Mouse (Mus musculus) CD4-positive, CD25-positive, alpha-beta regulatory T cell, adult 2 months (primary cell): ENCODE data around the gene Yaf2.

Source experiments
- DNase-seq: peaks from one replicate; pipeline ENCODE4 v3.0.0-alpha.2; 2012; ENCODE audit warnings: low read depth, low spot score

Gene Yaf2

GRCm38 (mm10) chr15:93287628-93288027, 49.1 kb downstream of the Yaf2 start:
- DNase-seq: no peak

DNA sequence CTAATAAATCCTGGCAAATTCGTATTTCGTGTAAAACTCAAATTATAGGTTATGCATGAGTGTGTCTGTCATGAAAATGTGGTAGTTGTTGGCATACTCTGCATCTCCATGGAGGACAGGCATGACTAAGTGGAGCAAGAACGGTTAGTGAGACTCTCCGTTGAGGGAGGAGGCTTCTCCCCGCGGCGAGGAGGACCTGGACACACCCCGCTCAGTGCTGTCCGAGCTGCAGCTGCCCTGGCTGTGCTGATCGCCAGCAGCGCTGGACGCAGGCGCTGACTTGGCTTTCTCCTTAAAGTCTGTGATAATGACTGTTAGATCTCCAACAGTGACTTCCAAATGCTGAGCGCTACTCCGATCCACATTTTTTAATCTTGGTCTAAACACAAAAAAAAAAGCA, 51.5 kb downstream of the Yaf2 start:
- DNase-seq: no peak

DNA sequence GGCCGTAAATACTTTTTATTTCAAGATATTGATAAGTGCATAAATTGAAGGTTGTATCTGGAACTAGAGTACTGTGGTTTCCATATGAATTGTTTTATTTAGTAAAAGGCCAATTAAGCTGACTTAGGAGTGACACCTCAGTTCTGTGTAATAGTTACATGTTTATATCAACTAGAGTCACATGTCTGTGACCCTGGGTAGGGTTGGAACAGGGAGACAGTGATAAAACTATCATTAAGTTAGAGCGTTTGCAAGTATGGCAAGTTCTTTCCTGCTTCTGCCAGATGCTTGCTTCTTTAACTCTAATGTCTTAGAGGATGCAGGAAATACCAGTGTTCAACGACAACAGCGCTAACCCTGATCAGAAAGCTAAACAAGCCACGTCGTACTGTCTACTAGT, 52.4 kb downstream of the Yaf2 start:
- no peak for DNase-seq

GRCm38 (mm10) chr15:93283349-93283748, 53.4 kb downstream of the Yaf2 start:
- DNase-seq: peak; percentile 61

GRCm38 (mm10) chr15:93276276-93276675, 60.5 kb downstream of the Yaf2 start:
- DNase-seq: peak; percentile 27

DNA sequence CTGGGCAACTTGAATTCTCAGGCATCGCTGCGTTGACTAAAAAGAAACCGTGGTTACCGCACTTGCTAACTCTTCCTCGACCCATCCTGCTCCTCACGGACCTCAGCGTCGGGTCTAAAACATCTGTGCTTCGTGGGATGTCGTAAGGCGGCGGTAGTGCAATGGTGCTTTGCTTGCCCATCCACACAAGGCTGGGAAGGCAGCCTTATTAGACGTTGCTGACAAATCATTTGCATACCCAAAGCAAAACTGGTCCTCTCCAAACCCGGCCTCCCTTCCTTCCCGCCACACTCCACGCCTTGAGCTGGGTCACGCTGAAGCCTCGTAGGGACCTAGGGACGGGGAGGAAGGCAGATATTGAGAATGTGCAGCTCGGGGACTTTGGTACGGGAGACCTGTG, 61.1 kb downstream of the Yaf2 start:
- peak; percentile 68 for DNase-seq

GRCm38 (mm10) chr15:93274679-93275583, 61.8 kb downstream of the Yaf2 start, which contains the start of gene Gxylt1:
Gxylt1 (minus strand) TSS chr15:93275179.
- peak; percentile 99 for DNase-seq

GRCm38 (mm10) chr15:93273788-93274678, 62.7 kb downstream of the Yaf2 start:
- peak; percentile 10 for DNase-seq

GRCm38 (mm10) chr15:93272948-93273347, 63.8 kb downstream of the Yaf2 start:
- DNase-seq: peak; percentile 47

- DNase-seq: peak; percentile 33
Observed at GRCm38 (mm10) chr15:93270289-93270855, 66.4 kb downstream of the Yaf2 start.

DNA sequence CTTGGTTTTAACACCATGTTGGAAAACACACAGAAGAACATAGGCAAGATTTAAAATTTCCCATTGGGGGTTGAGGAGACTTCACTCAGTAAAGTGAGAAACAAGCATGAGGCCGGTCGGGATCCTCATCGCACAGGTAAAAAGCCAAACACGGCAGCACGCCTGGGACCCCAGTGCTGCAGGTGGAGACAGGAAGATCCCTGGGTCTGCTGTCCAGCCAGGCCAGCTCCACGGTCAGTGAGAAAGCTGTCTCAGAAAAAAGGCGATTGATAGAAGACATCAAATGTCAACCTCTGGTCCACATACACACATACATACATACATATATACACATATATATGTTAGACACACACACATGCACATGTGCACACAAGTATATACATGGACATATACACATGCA, 67.2 kb downstream of the Yaf2 start:
- no peak for DNase-seq

DNA sequence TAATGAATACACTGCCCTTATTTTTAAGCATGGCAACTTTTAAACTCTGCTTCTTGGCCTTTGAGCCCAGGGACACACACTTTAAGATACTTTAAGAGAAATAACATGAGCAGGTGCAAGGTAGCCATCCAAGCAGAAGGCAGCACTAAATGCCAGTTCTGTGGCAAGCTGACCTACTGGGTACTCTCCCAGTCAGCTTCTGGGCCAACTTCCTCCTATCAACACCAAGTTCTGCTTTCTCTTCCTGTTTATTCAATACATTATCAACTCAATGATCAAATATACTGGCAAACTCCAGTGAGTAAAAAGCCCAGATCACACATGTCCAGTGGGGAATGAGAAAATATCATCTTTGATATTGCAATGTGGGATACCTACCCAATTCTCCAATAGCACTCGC, 68.7 kb downstream of the Yaf2 start:
- no peak for DNase-seq

DNA sequence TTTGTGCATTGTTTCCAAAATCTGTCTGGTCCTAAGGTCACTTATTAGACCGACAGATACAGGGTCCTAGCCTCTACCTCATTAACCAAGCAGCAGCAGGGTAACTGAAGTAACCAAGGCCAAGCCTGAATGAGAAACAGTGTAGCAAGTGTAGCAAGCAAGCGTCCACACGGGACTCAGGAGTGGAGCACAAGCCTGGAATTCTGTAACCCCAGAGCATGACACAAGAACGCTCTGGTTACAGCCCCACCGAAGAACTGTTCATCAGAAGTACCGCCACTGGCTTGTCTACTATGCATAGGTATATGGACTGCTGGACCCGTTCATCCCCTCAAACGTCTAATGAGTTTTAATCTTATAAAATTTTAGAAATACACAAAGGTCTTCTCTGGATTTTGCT, 69.3 kb downstream of the Yaf2 start:
- no peak for DNase-seq

DNA sequence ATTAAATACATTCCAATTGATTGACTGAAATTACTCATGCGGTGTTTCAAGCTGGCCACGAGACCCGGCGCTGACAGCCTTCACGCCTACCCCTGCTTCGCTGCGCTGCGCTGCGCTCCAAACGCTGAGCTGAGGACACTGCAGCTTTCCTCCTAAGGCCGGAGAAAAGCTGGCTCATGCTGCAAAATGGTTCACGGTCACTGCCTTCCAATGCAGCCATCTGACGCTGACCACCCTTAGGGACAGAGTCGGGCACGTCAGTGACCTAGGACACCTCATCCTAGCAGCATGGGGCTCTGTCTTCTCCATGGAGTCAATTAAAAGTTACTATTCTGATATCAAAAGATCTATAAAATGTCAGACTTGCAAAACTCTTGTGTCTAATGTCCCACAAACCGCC, 70.4 kb downstream of the Yaf2 start:
- no peak for DNase-seq

DNA sequence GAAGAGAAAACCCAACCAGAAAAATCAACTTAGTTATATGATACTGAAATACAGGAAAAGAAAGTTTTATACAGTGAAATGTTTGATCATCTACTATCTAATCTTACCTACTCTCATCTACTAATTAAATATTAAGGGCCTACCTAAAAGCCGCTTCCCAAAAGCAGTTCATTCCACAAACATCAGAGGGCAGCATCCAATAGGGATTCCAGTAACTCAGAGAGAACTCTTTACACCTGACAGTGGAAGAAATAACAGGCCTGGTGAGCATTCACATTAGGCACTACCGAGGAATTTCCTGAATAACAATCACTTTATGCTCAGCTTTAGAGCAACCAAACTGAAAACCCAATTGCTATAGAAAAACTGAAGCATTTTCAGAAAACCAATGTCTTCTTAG, 71.0 kb downstream of the Yaf2 start:
- peak; percentile 36 for DNase-seq

DNA sequence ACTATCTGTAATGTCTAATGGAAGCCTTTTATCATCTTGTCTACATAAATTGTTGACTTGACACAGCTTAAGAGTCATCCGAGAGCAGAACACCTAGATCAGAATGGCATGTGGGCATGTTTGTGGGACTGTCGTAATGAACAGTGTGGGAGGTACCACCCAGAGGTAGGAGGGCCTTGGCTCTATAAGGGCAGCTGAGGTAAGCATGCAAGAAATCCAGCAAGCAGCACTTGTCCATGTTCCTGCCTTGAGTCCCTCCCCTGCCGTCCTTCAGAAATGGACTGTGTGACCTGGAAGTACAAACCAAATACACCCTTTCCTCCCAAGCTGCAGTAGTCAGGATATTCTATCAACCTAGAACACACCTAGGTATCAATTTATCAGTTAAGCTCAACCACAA, 71.5 kb downstream of the Yaf2 start:
- no peak for DNase-seq

DNA sequence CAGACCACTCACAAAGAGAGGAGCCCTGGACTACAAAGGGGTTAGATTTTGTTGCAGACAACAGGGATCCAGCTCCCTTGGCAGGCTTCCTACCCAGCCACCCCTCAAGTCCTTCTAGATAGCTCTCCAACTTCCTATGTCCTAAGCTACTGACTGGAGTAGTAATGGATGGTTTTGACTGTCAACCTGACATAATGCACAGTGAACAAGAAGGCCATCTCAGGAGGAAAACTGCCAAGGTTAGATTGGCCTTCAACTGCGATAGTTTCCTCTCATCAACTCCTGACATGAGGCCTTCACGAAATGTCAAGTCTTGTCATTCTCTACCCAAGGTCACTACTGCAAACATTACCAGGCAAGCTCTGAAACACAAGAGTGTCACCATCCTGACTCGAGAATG, 72.5 kb downstream of the Yaf2 start:
- no peak for DNase-seq

DNA sequence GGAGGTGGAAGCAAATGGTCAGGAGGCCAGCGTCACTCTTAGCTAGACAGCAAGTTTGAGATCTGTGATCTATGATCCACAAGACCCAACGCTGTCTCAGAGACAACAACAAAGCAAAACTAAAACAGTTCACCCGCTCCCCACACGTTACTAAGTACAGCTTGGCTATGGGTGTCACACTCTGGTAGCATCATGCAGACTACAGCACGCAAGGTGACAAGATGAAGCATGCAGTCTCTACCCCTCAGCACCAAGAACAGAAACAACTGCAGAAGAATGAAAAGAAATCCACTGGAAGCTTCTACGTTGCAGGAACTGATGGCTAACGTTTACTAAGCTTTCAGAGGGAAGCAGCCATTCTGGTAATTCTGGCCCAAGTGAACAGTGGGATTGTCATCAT, 73.2 kb downstream of the Yaf2 start:
- DNase-seq: no peak

GRCm38 (mm10) chr15:93262818-93263217, 73.9 kb downstream of the Yaf2 start:
- DNase-seq: peak; percentile 17

GRCm38 (mm10) chr15:93262274-93262673, 74.5 kb downstream of the Yaf2 start:
- DNase-seq: no peak

DNA sequence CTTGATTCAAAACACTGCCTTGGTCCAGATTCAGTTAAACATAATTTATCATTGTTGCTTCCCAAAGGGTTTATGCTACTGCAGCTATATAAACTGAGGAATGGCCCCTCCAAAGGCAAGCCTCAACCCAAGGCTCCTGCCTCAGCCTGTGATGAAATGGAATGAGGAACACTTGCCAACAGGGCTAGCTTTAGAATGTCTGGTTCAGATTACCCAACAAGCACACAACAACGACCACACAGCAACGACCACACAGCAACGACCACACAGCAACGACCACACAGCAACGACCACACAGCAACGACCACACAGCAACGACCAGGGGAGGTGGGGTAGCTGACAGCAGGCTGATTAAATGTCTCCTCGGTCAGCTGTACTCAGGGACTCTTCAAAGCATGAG, 76.8 kb downstream of the Yaf2 start:
- DNase-seq: no peak

GRCm38 (mm10) chr15:93255295-93255694, 81.4 kb downstream of the Yaf2 start:
- no peak for DNase-seq
